Mouse (Mus musculus) liver, embryonic 18 days (tissue): ENCODE data around the gene Vps37d. TPM values are rescaled to one million over a fixed set of nuclear protein-coding genes. Genes with fewer than 3 reads are reported as not detected.

Experiments used
- polyA plus RNA-seq: library from polyadenylated mRNA; depleted of rRNA; stranded (reverse); fragments of >200 nt; gene quantifications from 2 replicates; pipeline ENCODE4 v1.2.3, GENCODE M21; 2012; rRNA removed

Vps37d gene
- polyA plus RNA-seq, result 0.45 and 0.55 TPM in 2 replicates

GRCm38 (mm10) chr5:135077564-135078481 is at the start of gene Vps37d:
Gene Vps37d (minus strand): TSS chr5:135078266.

GRCm38 (mm10) chr5:135089653-135090052 is 11.6 kb upstream of the Vps37d start, which contains the start of gene Mlxipl:
Gene Mlxipl (plus strand): TSS chr5:135089890.

GRCm38 (mm10) chr5:135064909-135065446 is 13.1 kb downstream of the Vps37d start, which contains the start of gene Bud23:
Gene Bud23 (minus strand): TSS chr5:135064959.

GRCm38 (mm10) chr5:135063629-135064381 is 14.3 kb downstream of the Vps37d start, which contains the start of gene Dnajc30:
Gene Dnajc30 (plus strand): TSS chr5:135064202.

GRCm38 (mm10) chr5:135023344-135024173 is 54.5 kb downstream of the Vps37d start, which contains the start of gene Stx1a:
Gene Stx1a (plus strand): TSS chr5:135023482.

Other genes with a start within 250 kb of the Vps37d start
- gene Tmem270, start 171.5 kb downstream of the Vps37d start, polyA plus RNA-seq, result 0.04 TPM in 1 of 2 replicates, not detected in the other
- gene Cldn13, start 162.7 kb downstream of the Vps37d start, polyA plus RNA-seq, result 72.8 and 89.4 TPM in 2 replicates
- gene Mettl27, start 145.9 kb downstream of the Vps37d start, polyA plus RNA-seq, result 11.7 and 14.0 TPM in 2 replicates
- gene Cldn4, start 131.3 kb downstream of the Vps37d start, polyA plus RNA-seq, result 0.77 and 0.88 TPM in 2 replicates
- gene Cldn3, start 92.1 kb downstream of the Vps37d start, polyA plus RNA-seq, result 4.7 and 6.8 TPM in 2 replicates
- 32.2 and 35.0 TPM in 2 replicates for gene Abhd11, start 69.1 kb downstream of the Vps37d start, polyA plus RNA-seq
- gene Stx1a, start 54.8 kb downstream of the Vps37d start, polyA plus RNA-seq, result 4.6 and 4.8 TPM in 2 replicates
- gene Dnajc30, start 14.1 kb downstream of the Vps37d start, polyA plus RNA-seq, result 14.4 and 14.5 TPM in 2 replicates
- gene Bud23, start 13.3 kb downstream of the Vps37d start, polyA plus RNA-seq, result 31.9 and 33.4 TPM in 2 replicates
- 23.7 and 27.5 TPM in 2 replicates for gene Mlxipl, start 11.6 kb upstream of the Vps37d start, polyA plus RNA-seq
- 5.9 and 6.0 TPM in 2 replicates for gene Tbl2, start 71.4 kb upstream of the Vps37d start, polyA plus RNA-seq
- 9.2 and 10.1 TPM in 2 replicates for gene Bcl7b, start 90.0 kb upstream of the Vps37d start, polyA plus RNA-seq
- 13.8 and 16.7 TPM in 2 replicates for gene Baz1b, start 109.0 kb upstream of the Vps37d start, polyA plus RNA-seq
- 0.13 and 0.14 TPM in 2 replicates for gene Fzd9, start 173.0 kb upstream of the Vps37d start, polyA plus RNA-seq